Mouse (Mus musculus): ENCODE measurements around the gene Olfr1349.
"Not testable (repeated sequence)": the region's sequence is repeated elsewhere in the genome, so short reads cannot be mapped to it uniquely, and the experiment has no call there.

DNA sequence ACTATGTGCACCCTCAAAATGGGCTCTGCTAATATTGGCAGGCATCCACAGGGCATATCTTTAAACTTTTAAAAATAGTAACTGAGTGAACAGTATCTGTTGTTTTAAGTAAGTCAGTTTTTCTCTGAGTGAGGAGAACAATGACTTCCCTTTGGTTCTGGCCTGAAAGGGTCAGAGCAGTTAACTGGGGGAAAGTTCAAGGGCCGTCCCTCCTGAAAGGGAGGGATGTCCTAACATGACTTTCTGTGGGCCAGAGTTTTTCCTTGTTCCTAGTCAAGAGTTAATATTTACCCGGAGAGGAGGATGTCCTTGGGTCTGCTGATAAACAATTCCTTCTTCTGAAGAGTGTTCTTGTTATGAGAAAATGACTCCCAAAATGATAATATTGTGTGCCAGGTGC lies 45.1 kb downstream of the Olfr1349 start:
- not testable (repeated sequence) for TF ChIP-seq CTCF, EP300 (IDR thresholded peaks at IDR 0.05; ENCODE audit: low read depth)

All from liver, embryonic 14.5 days (tissue).